25 mouse cellular contexts compared by ENCODE assay signal in genomic region chr6:55159256-55159655, GRCm38 (mm10). TPM values are rescaled to one million over a fixed set of nuclear protein-coding genes. Genes with fewer than 3 reads are reported as not detected.
"Had no signal": no experiment of that assay in that cellular context is flagged by ENCODE, and none has a peak within 500 bp of the region (broad histone marks: within the 10 kb centered on the region; RNA-seq: fewer than 3 reads in every experiment).

No protein-coding gene starts in this region.

- H3K9ac ChIP-seq: limb, embryonic 12.5 days; limb, embryonic 15.5 days; liver, embryonic 14.5 days; liver, postnatal 0 days; lung, embryonic 14.5 days; midbrain, embryonic 12.5 days had no signal

- DNase-seq: kidney, adult 18-20 months; kidney, adult 9 months; kidney, postnatal 14 days; layer of hippocampus, adult 9-11 months; liver, postnatal 0 days; lung, embryonic 14.5 days; lung, postnatal 36 days; right cerebral cortex, postnatal 14 days; right cerebral cortex, postnatal 4 days; thymus, adult 2 months; thymus, postnatal 14 days; thymus, postnatal 4 days had no signal

- H3K4me2 ChIP-seq: limb, embryonic 12.5 days; limb, embryonic 15.5 days; liver, embryonic 11.5 days; lung, embryonic 14.5 days; midbrain, embryonic 12.5 days had no signal

- H3K4me3 ChIP-seq: left cerebral cortex, adult 2 months; limb, embryonic 12.5 days; limb, embryonic 15.5 days; megakaryocyte, embryonic 14.5 days; midbrain, embryonic 12.5 days had no signal

- H3K4me1 ChIP-seq: limb, embryonic 12.5 days; limb, embryonic 15.5 days; midbrain, embryonic 12.5 days had no signal

- H3K9me3 ChIP-seq: limb, embryonic 12.5 days; limb, embryonic 15.5 days; midbrain, embryonic 12.5 days had no signal

- H3K36me3 ChIP-seq: limb, embryonic 12.5 days; limb, embryonic 15.5 days; midbrain, embryonic 12.5 days had no signal

- ATAC-seq: intestine, embryonic 16.5 days; liver, postnatal 0 days; lung, postnatal 0 days had no signal

- H3K27me3 ChIP-seq: limb, embryonic 12.5 days; limb, embryonic 15.5 days had no signal

- H3K27ac ChIP-seq: left cerebral cortex, adult 2 months; limb, embryonic 12.5 days; limb, embryonic 15.5 days; liver, embryonic 14.5 days; midbrain, embryonic 12.5 days; stomach, postnatal 0 days had no signal

RNA-seq across cellular contexts. Expression of gene Inmt, which starts 15.6 kb away (rescaled TPM):
- total RNA-seq: left cerebral cortex, postnatal 10 days had no signal
- polyA plus RNA-seq: limb, embryonic 12.5 days; midbrain, embryonic 12.5 days; neural tube, embryonic 11.5 days; neural tube, embryonic 14.5 days had no signal

RNA-seq across cellular contexts. Expression of gene Crhr2, which starts 26.4 kb away (rescaled TPM):
- polyA plus RNA-seq: limb, embryonic 12.5 days; liver, postnatal 0 days; lung, embryonic 14.5 days had no signal
